Mouse (Mus musculus) MEL (cell line): ENCODE measurements around the gene Olfr967. TPM values are rescaled to one million over a fixed set of nuclear protein-coding genes. Genes with fewer than 3 reads are reported as not detected.

ENCODE experiments used
- DNase-seq: peaks from one replicate; pipeline ENCODE4 v3.0.0; 2011; ENCODE audit warnings: low read depth, low spot score
- H3K27ac ChIP-seq: 2 replicates; pipeline ENCODE4 v1.5.1; 2012; ENCODE audit warnings: low read depth, mild to moderate bottlenecking, control low read depth, low read length, moderate library complexity; ENCODE audit not compliant: control insufficient read depth
- H3K27me3 ChIP-seq, 2 experiments: fragments of 150-350 bp in 1 of 2; sonication (generic) in 1 of 2; 2 replicates each; pipeline ENCODE4 v1.6.1; 2012; ENCODE audit warnings: low read length in 2 of 2, mild to moderate bottlenecking in 2 of 2, improper control_type of control experiment in 1 of 2, moderate library complexity in 1 of 2; ENCODE audit not compliant: insufficient read depth in 2 of 2, control insufficient read depth in 1 of 2
- H3K36me3 ChIP-seq, 2 experiments: 2 replicates each; pipeline ENCODE4 v1.6.1; 2012 to 2014; ENCODE audit warnings: low read length in 2 of 2, improper control_type of control experiment in 1 of 2, inconsistent platforms in 1 of 2, mild to moderate bottlenecking in 1 of 2; ENCODE audit not compliant: insufficient read depth in 2 of 2, control insufficient read depth in 1 of 2
- H3K4me1 ChIP-seq, 2 experiments: fragments of 150-350 bp in 1 of 2; sonication (generic) in 1 of 2; 2 replicates each; pipeline ENCODE4 v1.6.1; 2012; ENCODE audit warnings: low read length in 2 of 2, improper control_type of control experiment in 1 of 2, mild to moderate bottlenecking in 1 of 2; ENCODE audit not compliant: insufficient read depth in 2 of 2, control insufficient read depth in 1 of 2
- H3K4me3 ChIP-seq, 2 experiments: fragments of 150-350 bp in 1 of 2; sonication (generic) in 1 of 2; 2 replicates each; pipeline ENCODE4 v1.5.1; 2012; ENCODE audit warnings: low read depth in 2 of 2, low read length in 2 of 2, mild to moderate bottlenecking in 2 of 2, moderate library complexity in 2 of 2, control low read depth in 1 of 2, improper control_type of control experiment in 1 of 2; ENCODE audit not compliant: control insufficient read depth in 1 of 2, insufficient read depth in 1 of 2
- H3K79me2 ChIP-seq: 2 replicates; pipeline ENCODE4 v1.6.1; 2012; ENCODE audit warnings: mild to moderate bottlenecking, low read length, moderate library complexity; ENCODE audit not compliant: control insufficient read depth, poor library complexity, insufficient read depth
- H3K9ac ChIP-seq: 2 replicates; pipeline ENCODE4 v1.6.1; 2012; ENCODE audit warnings: low read depth, mild to moderate bottlenecking, control low read depth, low read length, moderate library complexity; ENCODE audit not compliant: control insufficient read depth, poor library complexity, severe bottlenecking
- H3K9me3 ChIP-seq: fragments of 150-350 bp; sonication (generic); replicated peaks from 2 replicates; pipeline ENCODE4 v1.6.1; 2012; ENCODE audit warnings: mild to moderate bottlenecking, low read length, improper control_type of control experiment, moderate library complexity; ENCODE audit not compliant: insufficient read depth
- BHLHE40 ChIP-seq: IDR thresholded peaks from 2 replicates; pipeline ENCODE4 v1.6.1; 2012; ENCODE audit warnings: low read depth, mild to moderate bottlenecking, inconsistent platforms, low read length, improper control_type of control experiment, borderline replicate concordance
- CHD1 ChIP-seq: IDR thresholded peaks from 2 replicates; pipeline ENCODE4 v1.6.1; 2012; ENCODE audit warnings: low read depth, mild to moderate bottlenecking, inconsistent platforms, low read length, improper control_type of control experiment
- CHD2 ChIP-seq: IDR thresholded peaks from 2 replicates; pipeline ENCODE4 v1.6.1; 2011; ENCODE audit warnings: low read length, improper control_type of control experiment
- E2F4 ChIP-seq: IDR thresholded peaks from 2 replicates; pipeline ENCODE4 v1.6.1; 2011; ENCODE audit warnings: low read depth, low read length, improper control_type of control experiment, borderline replicate concordance
- EP300 ChIP-seq, 2 experiments: IDR thresholded peaks; 2 replicates each; pipeline ENCODE4 v1.6.1; 2011; ENCODE audit warnings: improper control_type of control experiment in 2 of 2, low read length in 2 of 2, low read depth in 1 of 2, mild to moderate bottlenecking in 1 of 2
- ETS1 ChIP-seq: IDR thresholded peaks from 2 replicates; pipeline ENCODE4 v1.6.1; 2012; ENCODE audit warnings: low read depth, mild to moderate bottlenecking, inconsistent platforms, low read length, improper control_type of control experiment, moderate library complexity
- GABPA ChIP-seq: IDR thresholded peaks from 2 replicates; pipeline ENCODE4 v1.6.1; 2012; ENCODE audit warnings: low read depth, mild to moderate bottlenecking, inconsistent platforms, low read length, improper control_type of control experiment, moderate library complexity
- KAT2A ChIP-seq: conservative IDR thresholded peaks from 2 replicates; pipeline ENCODE4 v1.6.1; 2012; ENCODE audit warnings: low read depth, low read length, improper control_type of control experiment, inconsistent platforms
- MXI1 ChIP-seq: IDR thresholded peaks from 2 replicates; pipeline ENCODE4 v1.6.1; 2011; ENCODE audit warnings: mild to moderate bottlenecking, low read depth, low read length, improper control_type of control experiment
- MYC ChIP-seq: IDR thresholded peaks from 2 replicates; pipeline ENCODE4 v1.6.1; 2011; ENCODE audit warnings: low read depth, mild to moderate bottlenecking, low read length, improper control_type of control experiment, moderate library complexity
- NELFE ChIP-seq: IDR thresholded peaks from 2 replicates; pipeline ENCODE4 v1.6.1; 2011; ENCODE audit warnings: low read depth, low read length, improper control_type of control experiment
- NRF1 ChIP-seq: IDR thresholded peaks from 2 replicates; pipeline ENCODE4 v1.6.1; 2014; ENCODE audit warnings: low read depth, mild to moderate bottlenecking, inconsistent platforms, low read length, improper control_type of control experiment, moderate library complexity; ENCODE audit not compliant: poor library complexity, insufficient read depth, severe bottlenecking
- SIN3A ChIP-seq: IDR thresholded peaks from 2 replicates; pipeline ENCODE4 v1.6.1; 2012; ENCODE audit warnings: low read length, improper control_type of control experiment, inconsistent platforms
- SMC3 ChIP-seq: IDR thresholded peaks from 2 replicates; pipeline ENCODE4 v1.6.1; 2011; ENCODE audit warnings: low read depth, low read length, improper control_type of control experiment
- TBP ChIP-seq: IDR thresholded peaks from 2 replicates; pipeline ENCODE4 v1.8.0; 2011; ENCODE audit warnings: low read depth, low read length, improper control_type of control experiment
- UBTF ChIP-seq: IDR thresholded peaks from 2 replicates; pipeline ENCODE4 v1.6.1; 2012; ENCODE audit warnings: low read depth, mild to moderate bottlenecking, inconsistent platforms, low read length, improper control_type of control experiment, moderate library complexity, borderline replicate concordance; ENCODE audit not compliant: insufficient read depth
- USF1 ChIP-seq: IDR thresholded peaks from 2 replicates; pipeline ENCODE4 v1.6.1; 2014; ENCODE audit warnings: low read depth, mild to moderate bottlenecking, inconsistent platforms, low read length, improper control_type of control experiment, moderate library complexity
- ZC3H11A ChIP-seq: IDR thresholded peaks from 2 replicates; pipeline ENCODE4 v1.6.1; 2012; ENCODE audit warnings: low read depth, mild to moderate bottlenecking, inconsistent platforms, low read length, improper control_type of control experiment
- ZMIZ1 ChIP-seq: IDR thresholded peaks from 2 replicates; pipeline ENCODE4 v1.6.1; 2012; ENCODE audit warnings: low read depth, mild to moderate bottlenecking, inconsistent platforms, low read length, improper control_type of control experiment, moderate library complexity
- polyA plus RNA-seq, 2 experiments: library from polyadenylated mRNA; stranded (reverse) in 1 of 2; unstranded in 1 of 2; fragments of >175 nt in 1 of 2; fragments of >200 nt in 1 of 2; gene quantifications; 2 replicates each; pipeline versions ENCODE4 v1.2.1 to v1.2.4; 2012; ENCODE audit warnings: low replicate concordance in 2 of 2, low read depth in 1 of 2; ENCODE audit not compliant: insufficient read length in 2 of 2, insufficient read depth in 1 of 2, missing spikeins in 1 of 2
- total RNA-seq: library from RNA; depleted of rRNA; stranded (reverse); fragments of 300-350 nt; gene quantifications from 2 replicates; pipeline ENCODE4 v1.2.3, GENCODE M21; 2012; rRNA removed

The Olfr967 gene
- total and polyA plus RNA-seq, 3 experiments = not detected

DNA sequence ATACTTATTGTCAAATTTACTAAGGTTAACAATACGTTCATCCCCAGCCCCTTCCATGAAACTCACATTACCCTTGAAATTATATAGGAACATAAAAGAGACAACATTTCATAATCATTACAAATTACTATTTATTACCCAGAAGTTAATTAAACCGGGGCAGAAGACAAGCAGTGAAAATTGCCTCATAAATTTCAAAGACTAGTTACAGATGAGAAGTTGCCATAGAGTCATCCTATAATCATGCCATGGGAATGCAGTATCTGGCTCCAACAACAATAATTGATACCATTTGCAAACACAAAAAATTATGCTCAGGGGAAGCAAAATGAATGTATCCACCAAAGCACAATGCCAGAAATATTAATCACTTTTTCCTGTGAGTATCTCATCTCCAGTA is 44.5 kb downstream of the Olfr967 start, which contains the start of gene Olfr969:
TSS of gene Olfr969 (plus strand) at position 388 of the 400 bp plus-strand sequence.
- H3K9ac ChIP-seq = no peak within 1 kb of the TSS
- no peaks in the 10 kb centered on the region for H3K27me3 ChIP-seq
- no peaks in the 10 kb centered on the region for H3K36me3 ChIP-seq
- no peaks in the 10 kb centered on the region for H3K79me2 ChIP-seq
- DNase-seq = no peak
- TF ChIP-seq ETS1 (no peak), UBTF (no peak), NELFE (no peak), ZMIZ1 (no peak), SIN3A (no peak), NRF1 (no peak), E2F4 (no peak), GABPA (no peak), MYC (no peak), MXI1 (no peak), KAT2A (no peak), TBP (no peak), SMC3 (no peak), CHD1 (no peak), EP300 (IDR thresholded peaks at IDR 0.05; ENCODE audit: low read depth in 1 of 2, low read length in 2 of 2) (no peak), CHD2 (no peak), BHLHE40 (no peak), USF1 (no peak), ZC3H11A (no peak)
- H3K27ac ChIP-seq = no peak within 1 kb of the TSS
- no peaks in the 10 kb centered on the region for H3K9me3 ChIP-seq
- no peak within 1 kb of the TSS for H3K4me3 ChIP-seq
- no peaks in the 10 kb centered on the region for H3K4me1 ChIP-seq

Other genes with a start within 250 kb of the Olfr967 start
- not detected in 2 replicates for gene Olfr957, start 230.4 kb upstream of the Olfr967 start, total RNA-seq
- gene Olfr957, start 230.4 kb upstream of the Olfr967 start, polyA plus RNA-seq = not detected
- not detected in 2 replicates for gene Olfr958, start 192.2 kb upstream of the Olfr967 start, total RNA-seq
- gene Olfr958, start 192.2 kb upstream of the Olfr967 start, polyA plus RNA-seq = not detected
- not detected in 2 replicates for gene Olfr959, start 170.7 kb upstream of the Olfr967 start, total RNA-seq
- gene Olfr959, start 170.7 kb upstream of the Olfr967 start, polyA plus RNA-seq = not detected
- gene AW551984, start 141.8 kb upstream of the Olfr967 start, total RNA-seq = not detected in 2 replicates
- gene AW551984, start 141.8 kb upstream of the Olfr967 start, polyA plus RNA-seq = not detected
- not detected in 2 replicates for gene Olfr148, start 135.6 kb upstream of the Olfr967 start, total RNA-seq
- not detected for gene Olfr148, start 135.6 kb upstream of the Olfr967 start, polyA plus RNA-seq
- not detected in 2 replicates for gene Olfr960, start 124.9 kb upstream of the Olfr967 start, total RNA-seq
- gene Olfr960, start 124.9 kb upstream of the Olfr967 start, polyA plus RNA-seq = not detected
- not detected in 2 replicates for gene Olfr961, start 101.2 kb upstream of the Olfr967 start, total RNA-seq
- gene Olfr961, start 101.2 kb upstream of the Olfr967 start, polyA plus RNA-seq = not detected
- not detected in 2 replicates for gene Olfr963, start 79.0 kb upstream of the Olfr967 start, total RNA-seq
- not detected for gene Olfr963, start 79.0 kb upstream of the Olfr967 start, polyA plus RNA-seq
- not detected in 2 replicates for gene Olfr149, start 39.1 kb upstream of the Olfr967 start, total RNA-seq
- gene Olfr149, start 39.1 kb upstream of the Olfr967 start, polyA plus RNA-seq = not detected
- gene Olfr965, start 34.9 kb upstream of the Olfr967 start, total RNA-seq = not detected in 2 replicates
- not detected for gene Olfr965, start 34.9 kb upstream of the Olfr967 start, polyA plus RNA-seq
- not detected in 2 replicates for gene Olfr150, start 15.3 kb upstream of the Olfr967 start, total RNA-seq
- not detected for gene Olfr150, start 15.3 kb upstream of the Olfr967 start, polyA plus RNA-seq
- gene Olfr968, start 37.0 kb downstream of the Olfr967 start, total RNA-seq = not detected in 2 replicates
- gene Olfr968, start 37.0 kb downstream of the Olfr967 start, polyA plus RNA-seq = not detected
- gene Olfr969, start 44.7 kb downstream of the Olfr967 start, total RNA-seq = not detected in 2 replicates
- not detected for gene Olfr969, start 44.7 kb downstream of the Olfr967 start, polyA plus RNA-seq
- not detected in 2 replicates for gene Olfr970, start 62.6 kb downstream of the Olfr967 start, total RNA-seq
- gene Olfr970, start 62.6 kb downstream of the Olfr967 start, polyA plus RNA-seq = not detected
- gene Olfr971, start 90.6 kb downstream of the Olfr967 start, total RNA-seq = not detected in 2 replicates
- not detected for gene Olfr971, start 90.6 kb downstream of the Olfr967 start, polyA plus RNA-seq
- gene Olfr972, start 120.2 kb downstream of the Olfr967 start, total RNA-seq = not detected in 2 replicates
- not detected for gene Olfr972, start 120.2 kb downstream of the Olfr967 start, polyA plus RNA-seq
- not detected in 2 replicates for gene Olfr229, start 161.1 kb downstream of the Olfr967 start, total RNA-seq
- gene Olfr229, start 161.1 kb downstream of the Olfr967 start, polyA plus RNA-seq = not detected
- not detected in 2 replicates for gene Olfr974, start 191.3 kb downstream of the Olfr967 start, total RNA-seq
- gene Olfr974, start 191.3 kb downstream of the Olfr967 start, polyA plus RNA-seq = not detected
- not detected in 2 replicates for gene Olfr975, start 205.8 kb downstream of the Olfr967 start, total RNA-seq
- not detected for gene Olfr975, start 205.8 kb downstream of the Olfr967 start, polyA plus RNA-seq
- not detected in 2 replicates for gene Olfr976, start 214.9 kb downstream of the Olfr967 start, total RNA-seq
- not detected for gene Olfr976, start 214.9 kb downstream of the Olfr967 start, polyA plus RNA-seq
- not detected in 2 replicates for gene Olfr978, start 245.9 kb downstream of the Olfr967 start, total RNA-seq
- not detected for gene Olfr978, start 245.9 kb downstream of the Olfr967 start, polyA plus RNA-seq